ENCODE assay signal across 9 mouse cellular contexts in genomic region chr5:125391609-125392008, GRCm38 (mm10). TPM values are rescaled to one million over a fixed set of nuclear protein-coding genes. Genes with fewer than 3 reads are reported as not detected.
DNase-seq lines count a peak whose midpoint lies in the region; ATAC-seq and TF ChIP-seq lines count a peak whose summit lies in the region.
"Had no signal": no experiment of that assay in that cellular context is flagged by ENCODE, and none has a peak within 500 bp of the region (broad histone marks: within the 10 kb centered on the region; RNA-seq: fewer than 3 reads in every experiment).

No protein-coding gene starts in this region.

- 0 out of 2 replicates have a peak overlapping the region, but pooled peaks have one; percentile 11 for H3K4me3 ChIP-seq in spleen, adult 2 months (ENCODE audit: extremely low read depth, insufficient read depth, insufficient read length)
- no peak overlapping the region for H3K4me3 ChIP-seq in limb, embryonic 15.5 days

- peaks cover 8% of the 10 kb centered on the region; the same call in 1 of the 2 replicates for H3K4me1 ChIP-seq in spleen, adult 2 months (ENCODE audit: control insufficient read depth, insufficient read depth, insufficient read length)
- H3K4me1 ChIP-seq in limb, embryonic 15.5 days, result peaks cover 32% of the 10 kb centered on the region

- no peak for TF ChIP-seq POLR2A in spleen, adult 2 months (IDR thresholded peaks at IDR 0.05; ENCODE audit: low read depth, low read length)

- H3K36me3 ChIP-seq in spleen, adult 2 months (ENCODE audit: control insufficient read depth, insufficient read depth, low read length), result peaks cover 6% of the 10 kb centered on the region
- H3K36me3 ChIP-seq in limb, embryonic 15.5 days, result 0 out of 2 replicates have a peak, but pooled peaks cover 4% of the 10 kb centered on the region

- H3K9me3 ChIP-seq in limb, embryonic 15.5 days, result no peaks in the 10 kb centered on the region

- 8% methylated on average over 5 of the region's 5 CpGs for WGBS in spleen, adult 2 months
- WGBS in limb, embryonic 15.5 days, result 59% methylated on average over 5 of the region's 5 CpGs

- DNase-seq in spleen, adult 2 months (ENCODE audit: low read depth in 1 of 2, low spot score in 2 of 2), result peak; percentile 34 to 63
- DNase-seq in spleen, postnatal 4 days (ENCODE audit: low spot score in 2 of 2), result no peak
- peak; percentile 79 for DNase-seq in cerebellum, adult 9-11 months
- DNase-seq in heart, adult 8-10 months (ENCODE audit: low spot score), result peak; percentile 87
- DNase-seq in kidney, adult 8-10 months, result peak; percentile 86 to 89
- DNase-seq in right cerebral cortex, postnatal 36 days (ENCODE audit: low spot score in 2 of 2), result peak; percentile 83 to 90

- peak overlapping the region; percentile 93 for H3K27ac ChIP-seq in spleen, adult 2 months (ENCODE audit: insufficient read depth, low read length)
- peak overlapping the region; percentile 97 for H3K27ac ChIP-seq in limb, embryonic 15.5 days

- H3K27me3 ChIP-seq in spleen, adult 2 months (ENCODE audit: control insufficient read depth, insufficient read depth, low read length), result no peaks in the 10 kb centered on the region
- H3K27me3 ChIP-seq in limb, embryonic 15.5 days, result no peaks in the 10 kb centered on the region

- H3K9ac ChIP-seq in limb, embryonic 15.5 days, result no peak overlapping the region

- no peak overlapping the region for H3K4me2 ChIP-seq in limb, embryonic 15.5 days

- no peak for ATAC-seq in limb, embryonic 15.5 days (ENCODE audit: insufficient number of reproducible peaks, low FRiP score, low TSS enrichment, low read depth)
- no peak for ATAC-seq in erythroid progenitor cell, adult 5-6 weeks (replicated peaks; ENCODE audit: low FRiP score, poor library complexity, severe bottlenecking)

- no peak for TF ChIP-seq CTCF in spleen, adult 2 months (IDR thresholded peaks at IDR 0.05; ENCODE audit: extremely low read depth, insufficient read depth, insufficient read length, insufficient replicate concordance)

RNA-seq across cellular contexts. Expression of gene Ubc, which starts 1.6 kb away (rescaled TPM):
- polyA plus RNA-seq in spleen, adult 2 months (2012; rRNA removed), result 316 and 423 TPM in 2 replicates
- total RNA-seq in heart, adult 8-10 months (2022), result 1,000 to 10,000 TPM in 2 of 4 experiments, 100 to 1,000 TPM in 2; 839 to 1,234 (median 1,027) TPM
- 1,133 and 1,236 TPM in 2 replicates for polyA plus RNA-seq in limb, embryonic 15.5 days (2015; fragmentation: Nextera tagmentation; extraction: Ambion mirVana)
- total RNA-seq in erythroid progenitor cell, adult 5-6 weeks (2015; ENCODE audit: low replicate concordance), result 158 and 186 TPM in 2 replicates
- 215 and 222 TPM in 2 replicates for total RNA-seq in erythroid progenitor cell, adult 5-6 weeks (2017; ENCODE audit: low replicate concordance)

RNA-seq across cellular contexts. Expression of gene Gm10382, which starts 2.5 kb away (rescaled TPM):
- polyA plus RNA-seq in spleen, adult 2 months (2012; rRNA removed), result 0.08 and 0.15 TPM in 2 replicates
- total RNA-seq in heart, adult 8-10 months (2022), result not detected
- polyA plus RNA-seq in limb, embryonic 15.5 days (2015; fragmentation: Nextera tagmentation; extraction: Ambion mirVana), result 0.14 and 0.32 TPM in 2 replicates
- not detected in 2 replicates for total RNA-seq in erythroid progenitor cell, adult 5-6 weeks (2015; ENCODE audit: low replicate concordance)
- not detected in 2 replicates for total RNA-seq in erythroid progenitor cell, adult 5-6 weeks (2017; ENCODE audit: low replicate concordance)
- polyA plus RNA-seq: neural tube, embryonic 11.5 days had no signal

RNA-seq across cellular contexts. Expression of gene Dhx37, which starts 42.3 kb away (rescaled TPM):
- polyA plus RNA-seq in spleen, adult 2 months (2012; rRNA removed), result 17.0 and 21.0 TPM in 2 replicates
- total RNA-seq in heart, adult 8-10 months (2022), result 10 to 100 TPM; 11.8 to 14.2 (median 12.6) TPM
- 9.0 and 9.2 TPM in 2 replicates for polyA plus RNA-seq in limb, embryonic 15.5 days (2015; fragmentation: Nextera tagmentation; extraction: Ambion mirVana)
- total RNA-seq in erythroid progenitor cell, adult 5-6 weeks (2015; ENCODE audit: low replicate concordance), result 3.2 and 5.0 TPM in 2 replicates
- 3.6 and 15.9 TPM in 2 replicates for total RNA-seq in erythroid progenitor cell, adult 5-6 weeks (2017; ENCODE audit: low replicate concordance)

RNA-seq across cellular contexts. Expression of gene Bri3bp, which starts 49.8 kb away (rescaled TPM):
- 21.2 and 21.5 TPM in 2 replicates for polyA plus RNA-seq in spleen, adult 2 months (2012; rRNA removed)
- 10 to 100 TPM; 44.4 to 61.8 (median 45.5) TPM for total RNA-seq in heart, adult 8-10 months (2022)
- 32.4 and 33.0 TPM in 2 replicates for polyA plus RNA-seq in limb, embryonic 15.5 days (2015; fragmentation: Nextera tagmentation; extraction: Ambion mirVana)
- total RNA-seq in erythroid progenitor cell, adult 5-6 weeks (2015; ENCODE audit: low replicate concordance), result 5.4 and 10.5 TPM in 2 replicates
- total RNA-seq in erythroid progenitor cell, adult 5-6 weeks (2017; ENCODE audit: low replicate concordance), result 2.0 and 2.4 TPM in 2 replicates

RNA-seq across cellular contexts. Expression of gene Scarb1, which starts 50.7 kb away (rescaled TPM):
- 76.0 and 93.6 TPM in 2 replicates for polyA plus RNA-seq in spleen, adult 2 months (2012; rRNA removed)
- total RNA-seq in heart, adult 8-10 months (2022), result 10 to 100 TPM; 21.8 to 27.3 (median 25.7) TPM
- polyA plus RNA-seq in limb, embryonic 15.5 days (2015; fragmentation: Nextera tagmentation; extraction: Ambion mirVana), result 57.2 and 65.1 TPM in 2 replicates
- 33.9 and 39.0 TPM in 2 replicates for total RNA-seq in erythroid progenitor cell, adult 5-6 weeks (2015; ENCODE audit: low replicate concordance)
- 35.3 and 44.2 TPM in 2 replicates for total RNA-seq in erythroid progenitor cell, adult 5-6 weeks (2017; ENCODE audit: low replicate concordance)

Comparison
In these comparisons a context has a peak if more than half of its experiments do, and no peak if none do; other contexts are left out.
1. DNase-seq: peak in spleen, adult 2 months (2 of 2), cerebellum, adult 9-11 months (single experiment), heart, adult 8-10 months (single experiment), kidney, adult 8-10 months (2 of 2) and right cerebral cortex, postnatal 36 days (2 of 2); none in spleen, postnatal 4 days (0 of 2).